Mouse (Mus musculus): ENCODE measurements around the gene Cdkal1. TPM values are rescaled to one million over a fixed set of nuclear protein-coding genes. Genes with fewer than 3 reads are reported as not detected.
A peak's percentile ranks its signal among the peaks of the same experiment; 100 is the strongest.

Gene Cdkal1
- polyA plus RNA-seq, 1 experiment from 2014 or later: 14.7 TPM

- 87% methylated on average over 4 of the region's 4 CpGs for whole genome bisulfite sequencing
- Histone ChIP-seq H3K4me2 (replicated peaks; ENCODE audit: low read depth) (no peak overlapping the region), H3K27ac (replicated peaks) (no peak overlapping the region), H3K4me1 (replicated peaks; ENCODE audit: control insufficient read depth, insufficient read depth) (no peaks in the 10 kb centered on the region), H3K27me3 (ENCODE audit: control insufficient read depth, insufficient read depth, low read length) (no peaks in the 10 kb centered on the region), H3K9me3 (ENCODE audit: control insufficient read depth, low read length) (no peaks in the 10 kb centered on the region), H3K4me3 (ENCODE audit: low read depth, low read length) (no peak overlapping the region), H3K36me3 (ENCODE audit: control insufficient read depth, insufficient read depth, low read length) (no peaks in the 10 kb centered on the region), H3K9ac (ENCODE audit: low read length) (no peak overlapping the region)
- TF ChIP-seq CTCF (IDR thresholded peaks at IDR 0.05; ENCODE audit: low read depth) (no peak), EP300 (optimal IDR thresholded peaks at IDR 0.05) (no peak)
- ATAC-seq (ENCODE audit: low FRiP score, low TSS enrichment) (no peak), DNase-seq (ENCODE audit: low spot score) (no peak)
Observed at GRCm38 (mm10) chr13:29262164-29262563, 593.3 kb downstream of the Cdkal1 start.

GRCm38 (mm10) chr13:29248535-29248934 is 606.9 kb downstream of the Cdkal1 start:
- TF ChIP-seq CTCF (IDR thresholded peaks at IDR 0.05; ENCODE audit: low read depth): no peak
- no peak for TF ChIP-seq EP300 (optimal IDR thresholded peaks at IDR 0.05)
- 55% methylated on average over 4 of the region's 4 CpGs for WGBS
- no peak overlapping the region for H3K9ac ChIP-seq (ENCODE audit: low read length)
- H3K36me3 ChIP-seq (ENCODE audit: control insufficient read depth, insufficient read depth, low read length): no peaks in the 10 kb centered on the region
- no peaks in the 10 kb centered on the region for H3K9me3 ChIP-seq (ENCODE audit: control insufficient read depth, low read length)
- H3K4me3 ChIP-seq (ENCODE audit: low read depth, low read length): no peak overlapping the region
- no peak overlapping the region for H3K27ac ChIP-seq (replicated peaks)
- no peak overlapping the region for H3K4me2 ChIP-seq (replicated peaks; ENCODE audit: low read depth)
- H3K27me3 ChIP-seq (ENCODE audit: control insufficient read depth, insufficient read depth, low read length): no peaks in the 10 kb centered on the region
- DNase-seq (ENCODE audit: low spot score): no peak
- no peaks in the 10 kb centered on the region for H3K4me1 ChIP-seq (replicated peaks; ENCODE audit: control insufficient read depth, insufficient read depth)
- no peak for ATAC-seq (ENCODE audit: low FRiP score, low TSS enrichment)

- no peaks in the 10 kb centered on the region for H3K27me3 ChIP-seq (ENCODE audit: control insufficient read depth, insufficient read depth, low read length)
- no peak for DNase-seq (ENCODE audit: low spot score)
- H3K27ac ChIP-seq (replicated peaks): no peak overlapping the region
- WGBS: 37% methylated on average over 3 of the region's 3 CpGs
- H3K9me3 ChIP-seq (ENCODE audit: control insufficient read depth, low read length): no peaks in the 10 kb centered on the region
- no peak overlapping the region for H3K4me2 ChIP-seq (replicated peaks; ENCODE audit: low read depth)
- H3K4me3 ChIP-seq (ENCODE audit: low read depth, low read length): no peak overlapping the region
- H3K36me3 ChIP-seq (ENCODE audit: control insufficient read depth, insufficient read depth, low read length): no peaks in the 10 kb centered on the region
- peak; percentile 80; the same call in 1 of the 2 replicates for ATAC-seq (ENCODE audit: low FRiP score, low TSS enrichment)
- H3K9ac ChIP-seq (ENCODE audit: low read length): no peak overlapping the region
- no peak for TF ChIP-seq CTCF (IDR thresholded peaks at IDR 0.05; ENCODE audit: low read depth)
- TF ChIP-seq EP300 (optimal IDR thresholded peaks at IDR 0.05): no peak
- H3K4me1 ChIP-seq (replicated peaks; ENCODE audit: control insufficient read depth, insufficient read depth): no peaks in the 10 kb centered on the region
Observed at GRCm38 (mm10) chr13:29247800-29248199, 607.7 kb downstream of the Cdkal1 start.

GRCm38 (mm10) chr13:29235065-29235464 is 620.4 kb downstream of the Cdkal1 start:
- Histone ChIP-seq H3K4me3 (ENCODE audit: low read depth, low read length) (no peak overlapping the region), H3K27me3 (ENCODE audit: control insufficient read depth, insufficient read depth, low read length) (no peaks in the 10 kb centered on the region), H3K36me3 (ENCODE audit: control insufficient read depth, insufficient read depth, low read length) (no peaks in the 10 kb centered on the region), H3K9me3 (ENCODE audit: control insufficient read depth, low read length) (no peaks in the 10 kb centered on the region), H3K4me2 (replicated peaks; ENCODE audit: low read depth) (no peak overlapping the region), H3K27ac (replicated peaks) (no peak overlapping the region), H3K9ac (ENCODE audit: low read length) (no peak overlapping the region), H3K4me1 (replicated peaks; ENCODE audit: control insufficient read depth, insufficient read depth) (no peaks in the 10 kb centered on the region)
- no peak for TF ChIP-seq EP300 (optimal IDR thresholded peaks at IDR 0.05)
- no peak for TF ChIP-seq CTCF (IDR thresholded peaks at IDR 0.05; ENCODE audit: low read depth)
- DNase-seq (ENCODE audit: low spot score) (no peak), ATAC-seq (ENCODE audit: low FRiP score, low TSS enrichment) (no peak)
- 66% methylated on average over 4 of the region's 4 CpGs for WGBS

- no peak for ATAC-seq (ENCODE audit: low FRiP score, low TSS enrichment)
- Histone ChIP-seq H3K4me3 (ENCODE audit: low read depth, low read length) (no peak overlapping the region), H3K9ac (ENCODE audit: low read length) (no peak overlapping the region), H3K4me1 (replicated peaks; ENCODE audit: control insufficient read depth, insufficient read depth) (no peaks in the 10 kb centered on the region), H3K27me3 (ENCODE audit: control insufficient read depth, insufficient read depth, low read length) (no peaks in the 10 kb centered on the region), H3K4me2 (replicated peaks; ENCODE audit: low read depth) (no peak overlapping the region), H3K9me3 (ENCODE audit: control insufficient read depth, low read length) (no peaks in the 10 kb centered on the region), H3K27ac (replicated peaks) (no peak overlapping the region), H3K36me3 (ENCODE audit: control insufficient read depth, insufficient read depth, low read length) (no peaks in the 10 kb centered on the region)
- TF ChIP-seq CTCF (IDR thresholded peaks at IDR 0.05; ENCODE audit: low read depth) (no peak), EP300 (optimal IDR thresholded peaks at IDR 0.05) (no peak)
- no peak for DNase-seq (ENCODE audit: low spot score)
- WGBS: 89% methylated on average over 4 of the region's 4 CpGs
Observed at GRCm38 (mm10) chr13:29234442-29234841, 621.0 kb downstream of the Cdkal1 start.

- TF ChIP-seq CTCF (IDR thresholded peaks at IDR 0.05; ENCODE audit: low read depth): no peak
- no peak for TF ChIP-seq EP300 (optimal IDR thresholded peaks at IDR 0.05)
- 85% methylated on average over 11 of the region's 11 CpGs for WGBS
- no peak for DNase-seq (ENCODE audit: low spot score)
- ATAC-seq (ENCODE audit: low FRiP score, low TSS enrichment): no peak
- H3K9ac ChIP-seq (ENCODE audit: low read length): no peak overlapping the region
- no peak overlapping the region for H3K27ac ChIP-seq (replicated peaks)
- no peaks in the 10 kb centered on the region for H3K27me3 ChIP-seq (ENCODE audit: control insufficient read depth, insufficient read depth, low read length)
- H3K4me3 ChIP-seq (ENCODE audit: low read depth, low read length): no peak overlapping the region
- no peak overlapping the region for H3K4me2 ChIP-seq (replicated peaks; ENCODE audit: low read depth)
- H3K36me3 ChIP-seq (ENCODE audit: control insufficient read depth, insufficient read depth, low read length): no peaks in the 10 kb centered on the region
- H3K4me1 ChIP-seq (replicated peaks; ENCODE audit: control insufficient read depth, insufficient read depth): no peaks in the 10 kb centered on the region
- H3K9me3 ChIP-seq (ENCODE audit: control insufficient read depth, low read length): no peaks in the 10 kb centered on the region
Observed at GRCm38 (mm10) chr13:29233970-29234369, 621.5 kb downstream of the Cdkal1 start.
